Mouse (Mus musculus) lung, embryonic 14.5 days (tissue): ENCODE measurements around the gene Rab3a. TPM values are rescaled to one million over a fixed set of nuclear protein-coding genes. Genes with fewer than 3 reads are reported as not detected.

ENCODE experiments used
- ATAC-seq: fragments of 200-750 bp; cut with Nextera tagmentation; 2 replicates; pipeline ENCODE4 v1.8.0; 2017; ENCODE audit warnings: mild to moderate bottlenecking, moderate TSS enrichment, moderate library complexity; ENCODE audit not compliant: insufficient read depth
- DNase-seq: peaks from one replicate; pipeline ENCODE4 v3.0.0-alpha.2; 2015
- H3K27ac ChIP-seq: fragments of 300-500 bp; sonication (generic); 2 replicates; pipeline ENCODE4 v1.5.1; 2014; ENCODE audit warnings: low read depth, mild to moderate bottlenecking, moderate library complexity
- H3K27me3 ChIP-seq: fragments of 300-500 bp; sonication (generic); 2 replicates; pipeline ENCODE4 v1.6.1; 2014; ENCODE audit warnings: low read length, control low read depth; ENCODE audit not compliant: insufficient read depth
- H3K36me3 ChIP-seq: fragments of 300-500 bp; sonication (generic); 2 replicates; pipeline ENCODE4 v1.6.1; 2014; ENCODE audit warnings: control low read depth; ENCODE audit not compliant: insufficient read depth
- H3K4me1 ChIP-seq: fragments of 300-500 bp; sonication (generic); 2 replicates; pipeline ENCODE4 v1.6.1; 2014; ENCODE audit warnings: antibody characterized with exemption, control low read depth; ENCODE audit not compliant: insufficient read depth
- H3K4me2 ChIP-seq: fragments of 300-500 bp; sonication (generic); 2 replicates; pipeline ENCODE4 v1.6.1; 2014; ENCODE audit warnings: mild to moderate bottlenecking
- H3K4me3 ChIP-seq: fragments of 300-500 bp; sonication (generic); 2 replicates; pipeline ENCODE4 v1.5.1; 2014; ENCODE audit warnings: low read depth, low read length
- H3K9ac ChIP-seq: fragments of 300-500 bp; sonication (generic); 2 replicates; pipeline ENCODE4 v1.6.1; 2014
- H3K9me3 ChIP-seq: fragments of 300-500 bp; sonication (generic); 2 replicates; pipeline ENCODE4 v1.6.1; 2016; ENCODE audit warnings: low read depth, low read length, control low read depth
- CTCF ChIP-seq: IDR thresholded peaks from 2 replicates; pipeline ENCODE4 v1.5.1; 2016; ENCODE audit warnings: antibody characterized with exemption, low read depth
- WGBS: fragments of 180-500 bp; shearing (Covaris S2); extraction: QIAGEN DNeasy Blood & Tissue Kit; methylation state at CpG from one replicate; pipeline ENCODE4 v1.1.7; 2014; 5-methylcytosine and 5-hydroxymethylcytosine counted together
- polyA plus RNA-seq: library from polyadenylated mRNA; unstranded; fragments of >200 nt; fragmentation: Nextera tagmentation; extraction: Ambion mirVana; gene quantifications from 2 replicates; pipeline ENCODE4 v1.2.1, GENCODE M21; 2014

The Rab3a gene
- polyA plus RNA-seq, 1 experiment from 2014 or later = 10.5 TPM

DNA sequence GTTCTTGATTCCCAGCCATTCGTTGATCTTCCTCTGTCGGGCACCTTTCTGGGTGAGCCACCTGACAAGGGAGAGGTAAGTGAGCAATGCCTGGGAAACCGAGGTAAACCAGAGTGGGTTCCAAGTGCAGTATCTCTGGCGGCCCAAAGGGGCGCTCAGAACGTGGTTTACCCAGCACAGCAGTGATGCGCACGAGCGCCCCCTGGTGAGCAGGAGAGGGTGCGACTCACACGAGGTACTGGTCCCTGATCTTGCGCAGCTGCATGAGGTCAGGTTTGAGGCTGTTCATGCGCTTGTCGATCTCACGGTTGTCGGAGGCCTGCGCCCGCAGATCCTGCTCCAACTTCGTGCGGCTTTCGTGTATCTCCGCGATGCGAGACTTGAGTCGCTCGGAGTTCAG lies 14.9 kb downstream of the Rab3a start:
- DNase-seq (peak; percentile 98), ATAC-seq (peak; percentile 39)
- no peaks in the 10 kb centered on the region for H3K4me1 ChIP-seq
- H3K4me3 ChIP-seq = no peak overlapping the region
- no peaks in the 10 kb centered on the region for H3K27me3 ChIP-seq
- peak; percentile 100 for TF ChIP-seq CTCF
- H3K9me3 ChIP-seq = no peaks in the 10 kb centered on the region
- WGBS = 4% methylated on average over 26 of the region's 26 CpGs
- H3K36me3 ChIP-seq = peaks cover 65% of the 10 kb centered on the region
- no peak overlapping the region for H3K9ac ChIP-seq
- no peak overlapping the region for H3K4me2 ChIP-seq
- no peak overlapping the region for H3K27ac ChIP-seq

DNA sequence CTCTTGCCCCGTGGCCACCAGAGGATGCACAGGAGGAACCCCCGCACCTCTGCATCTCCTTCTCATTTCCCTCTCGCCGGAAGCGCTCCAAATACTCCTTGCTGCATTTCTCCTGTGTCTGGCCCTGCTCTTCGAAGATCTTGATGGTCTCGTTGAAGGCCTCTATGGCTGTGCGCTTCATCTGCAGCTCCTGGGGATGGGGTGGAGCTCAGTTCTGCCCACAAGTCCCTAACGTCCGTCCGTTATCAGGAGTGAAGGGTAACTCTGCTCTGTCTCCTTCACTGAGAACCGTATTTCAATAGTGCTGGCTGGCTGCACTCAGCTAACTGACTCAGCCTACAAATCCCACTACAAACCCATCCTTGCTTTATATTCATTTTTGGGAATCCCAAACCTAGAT lies 15.4 kb downstream of the Rab3a start:
- DNase-seq (no peak), ATAC-seq (no peak)
- Histone ChIP-seq H3K27me3 (no peaks in the 10 kb centered on the region), H3K4me1 (0 out of 2 replicates have a peak, but pooled peaks cover 3% of the 10 kb centered on the region), H3K36me3 (peaks cover 70% of the 10 kb centered on the region), H3K9me3 (no peaks in the 10 kb centered on the region), H3K27ac (no peak overlapping the region), H3K9ac (no peak overlapping the region), H3K4me2 (no peak overlapping the region), H3K4me3 (no peak overlapping the region)
- TF ChIP-seq CTCF = no peak
- WGBS = 67% methylated on average over 12 of the region's 12 CpGs

DNA sequence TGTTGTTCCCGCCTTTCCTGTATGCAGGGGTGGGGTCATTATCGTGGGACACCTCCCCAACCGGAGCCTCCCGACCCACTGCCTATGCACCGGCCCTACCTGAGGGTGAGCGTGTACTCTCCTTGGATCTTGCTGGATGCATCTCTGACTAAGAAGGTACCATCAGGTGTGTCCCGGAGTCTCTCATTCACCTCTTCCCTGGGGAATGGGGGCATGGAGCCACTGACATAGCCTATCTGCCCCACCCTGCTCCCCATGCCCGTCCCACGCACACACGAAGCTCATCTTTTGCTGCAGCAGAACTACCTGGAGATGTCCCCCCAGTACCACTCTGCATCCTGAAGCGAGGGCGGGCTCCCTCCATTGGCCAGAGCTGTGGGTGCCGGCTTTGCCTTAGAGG lies 16.3 kb downstream of the Rab3a start:
- DNase-seq (no peak), ATAC-seq (no peak)
- WGBS = 85% methylated on average over 13 of the region's 13 CpGs
- Histone ChIP-seq H3K27me3 (no peaks in the 10 kb centered on the region), H3K4me2 (no peak overlapping the region), H3K9ac (no peak overlapping the region), H3K36me3 (peaks cover 72% of the 10 kb centered on the region), H3K4me1 (peaks cover 11% of the 10 kb centered on the region), H3K9me3 (no peaks in the 10 kb centered on the region), H3K27ac (no peak overlapping the region), H3K4me3 (no peak overlapping the region)
- no peak for TF ChIP-seq CTCF

DNA sequence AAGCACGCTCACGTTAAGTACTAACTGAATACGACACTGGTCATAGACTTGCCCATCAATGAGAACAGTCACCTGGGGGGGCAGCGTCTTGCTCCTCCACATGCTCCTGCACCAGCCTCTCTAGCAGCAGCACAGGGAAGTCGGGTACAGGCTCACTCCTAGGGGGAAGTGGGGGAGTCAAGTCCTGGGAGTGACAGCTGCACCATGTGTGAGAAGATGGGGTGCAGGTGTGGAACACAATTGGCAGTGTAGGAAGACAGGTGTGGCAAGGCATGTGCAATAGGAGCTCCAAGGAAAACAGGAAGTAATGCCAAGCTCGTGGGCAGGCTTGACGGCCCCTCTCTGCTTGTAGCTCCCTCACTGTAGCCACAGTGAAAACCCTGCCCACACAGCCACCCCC lies 16.7 kb downstream of the Rab3a start:
- Histone ChIP-seq H3K4me2 (no peak overlapping the region), H3K4me1 (peaks cover 11% of the 10 kb centered on the region), H3K36me3 (peaks cover 72% of the 10 kb centered on the region), H3K9ac (no peak overlapping the region), H3K4me3 (no peak overlapping the region), H3K9me3 (no peaks in the 10 kb centered on the region), H3K27ac (no peak overlapping the region), H3K27me3 (no peaks in the 10 kb centered on the region)
- DNase-seq (no peak), ATAC-seq (no peak)
- no peak for TF ChIP-seq CTCF
- 81% methylated on average over 7 of the region's 7 CpGs for WGBS

DNA sequence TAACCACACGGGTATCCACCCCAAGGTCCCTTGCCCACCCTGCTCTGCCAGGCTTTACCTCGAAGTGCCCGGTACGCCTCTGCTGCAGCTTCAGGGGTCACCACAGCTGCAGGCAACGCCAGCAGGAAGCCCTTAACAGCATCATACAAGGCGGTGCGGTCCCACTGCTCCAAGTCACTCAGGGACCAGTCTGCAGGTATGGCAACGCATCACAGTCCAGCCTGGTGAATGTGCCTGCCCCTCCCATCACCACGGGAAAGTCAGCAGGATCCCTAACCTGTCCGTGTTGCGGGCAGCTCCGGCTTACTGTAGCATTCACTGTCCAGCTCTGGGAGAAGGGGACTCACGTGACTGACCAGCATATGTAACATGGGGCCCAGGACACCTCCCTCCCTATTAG lies 17.6 kb downstream of the Rab3a start:
- 90% methylated on average over 13 of the region's 13 CpGs for WGBS
- peaks cover 72% of the 10 kb centered on the region for H3K36me3 ChIP-seq

DNA sequence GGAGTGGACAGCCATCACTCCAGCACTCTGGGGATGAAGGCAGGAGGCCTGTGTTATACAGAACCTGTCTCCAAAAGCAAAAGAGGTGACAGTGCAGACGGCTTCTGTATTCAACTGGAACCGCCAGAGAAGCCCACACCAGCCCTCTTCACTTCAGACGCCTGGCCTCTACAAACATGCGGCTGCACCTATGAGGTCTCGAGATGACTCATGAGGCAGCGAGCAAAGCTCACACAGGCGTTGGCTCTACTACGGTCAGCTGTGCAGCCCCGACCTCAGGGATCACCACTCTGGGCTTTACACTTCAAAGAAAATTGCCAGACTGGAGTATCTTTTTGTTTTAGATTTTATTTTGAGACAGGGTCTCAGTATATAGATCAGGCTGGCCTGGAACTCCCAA lies 18.4 kb downstream of the Rab3a start:
- no peak overlapping the region for H3K9ac ChIP-seq
- no peaks in the 10 kb centered on the region for H3K27me3 ChIP-seq
- no peak for DNase-seq
- no peak for TF ChIP-seq CTCF
- no peak for ATAC-seq
- no peak overlapping the region; the same call in 1 of the 2 replicates for H3K27ac ChIP-seq
- H3K4me3 ChIP-seq = no peak overlapping the region
- peaks cover 14% of the 10 kb centered on the region for H3K4me1 ChIP-seq
- H3K4me2 ChIP-seq = no peak overlapping the region
- 73% methylated on average over 9 of the region's 9 CpGs for WGBS
- H3K9me3 ChIP-seq = no peaks in the 10 kb centered on the region
- H3K36me3 ChIP-seq = peaks cover 69% of the 10 kb centered on the region

More for the DNA sequence above, 17.6 kb downstream of the Rab3a start:
- no peak overlapping the region for H3K9ac ChIP-seq
- no peak overlapping the region for H3K4me2 ChIP-seq
- H3K4me3 ChIP-seq = no peak overlapping the region; the same call in 1 of the 2 replicates
- H3K9me3 ChIP-seq = no peaks in the 10 kb centered on the region
- no peak overlapping the region for H3K27ac ChIP-seq
- no peak for TF ChIP-seq CTCF
- DNase-seq = no peak
- no peak for ATAC-seq
- H3K4me1 ChIP-seq = peaks cover 11% of the 10 kb centered on the region
- H3K27me3 ChIP-seq = no peaks in the 10 kb centered on the region

DNA sequence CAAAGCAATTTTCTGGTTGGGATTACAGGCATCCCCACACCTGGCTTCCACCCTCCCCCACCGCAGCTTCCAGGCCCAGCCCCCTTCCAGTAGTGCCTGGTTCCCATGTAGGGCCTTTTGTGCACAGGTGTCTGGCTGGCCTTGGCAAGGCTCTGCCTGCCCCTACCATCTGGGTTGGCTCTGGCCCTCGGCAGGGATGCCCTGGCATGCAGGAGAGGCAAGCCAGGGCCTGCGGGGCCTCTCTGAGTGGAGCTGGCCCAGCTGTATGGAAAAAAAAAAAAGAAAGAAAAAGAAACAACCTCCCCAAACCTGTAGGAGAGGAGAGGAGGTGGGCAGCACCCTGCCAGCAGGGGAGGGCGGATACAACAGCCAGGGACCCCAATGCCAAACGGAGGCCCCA lies 18.9 kb downstream of the Rab3a start:
- DNase-seq (no peak), ATAC-seq (no peak)
- Histone ChIP-seq H3K9me3 (no peaks in the 10 kb centered on the region), H3K9ac (peak overlapping the region; percentile 42), H3K4me1 (peaks cover 17% of the 10 kb centered on the region), H3K27ac (peak overlapping the region; percentile 54), H3K27me3 (no peaks in the 10 kb centered on the region), H3K36me3 (peaks cover 68% of the 10 kb centered on the region), H3K4me3 (no peak overlapping the region), H3K4me2 (peak overlapping the region; percentile 37)
- TF ChIP-seq CTCF = no peak
- WGBS = 77% methylated on average over 5 of the region's 5 CpGs

DNA sequence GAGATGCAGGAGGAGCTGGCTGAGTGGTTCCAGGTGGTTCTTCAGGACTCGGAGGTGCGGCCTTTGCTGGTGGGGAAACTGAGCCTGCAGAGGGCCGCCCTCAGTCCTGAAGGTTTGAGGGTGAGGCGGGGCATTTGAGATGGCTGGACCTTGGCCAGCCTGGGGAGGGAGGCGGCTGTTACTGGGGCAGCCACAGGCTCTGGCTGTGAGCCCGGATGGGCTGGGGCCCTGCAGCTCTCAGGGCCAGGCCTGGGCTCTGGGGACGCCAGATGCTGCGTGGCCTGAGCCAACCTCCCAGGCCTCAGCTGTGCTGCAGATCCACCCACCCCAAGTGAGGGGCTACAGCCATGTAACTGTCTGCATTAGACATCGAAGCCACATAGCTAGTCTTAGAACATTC lies 19.4 kb downstream of the Rab3a start:
- Histone ChIP-seq H3K27ac (peak overlapping the region; percentile 72), H3K27me3 (no peaks in the 10 kb centered on the region), H3K36me3 (peaks cover 67% of the 10 kb centered on the region), H3K9ac (peak overlapping the region; percentile 42), H3K4me3 (no peak overlapping the region), H3K9me3 (no peaks in the 10 kb centered on the region), H3K4me2 (peak overlapping the region; percentile 37), H3K4me1 (peaks cover 17% of the 10 kb centered on the region)
- WGBS = 42% methylated on average over 9 of the region's 9 CpGs
- peak; percentile 88 for DNase-seq
- peak; percentile 20 for ATAC-seq
- TF ChIP-seq CTCF = no peak
